Mouse (Mus musculus) ES-E14 (cell line): ENCODE results near the gene Platr17.

Source experiments
- MAFK ChIP-seq: IDR thresholded peaks from 2 replicates; pipeline ENCODE4 v1.6.1; 2014; ENCODE audit warnings: mild to moderate bottlenecking, low read depth, low read length, inconsistent platforms; ENCODE audit not compliant: insufficient read depth
- ZC3H11A ChIP-seq: IDR thresholded peaks from 2 replicates; pipeline ENCODE4 v1.6.1; 2012; ENCODE audit warnings: low read depth, mild to moderate bottlenecking, inconsistent platforms, low read length, borderline replicate concordance
- ZNF384 ChIP-seq: IDR thresholded peaks from 2 replicates; pipeline ENCODE4 v1.6.1; 2012; ENCODE audit warnings: low read depth, low read length, inconsistent platforms

GRCm38 (mm10) chr17:33909077-33909868 lies 4.3 kb downstream of the Platr17 start, which contains the start of gene Daxx:
- no peak for TF ChIP-seq ZC3H11A
- TF ChIP-seq ZNF384: no peak
- TF ChIP-seq MAFK: no peak
